Mouse (Mus musculus): ENCODE data around the gene Disp2.

DNA sequence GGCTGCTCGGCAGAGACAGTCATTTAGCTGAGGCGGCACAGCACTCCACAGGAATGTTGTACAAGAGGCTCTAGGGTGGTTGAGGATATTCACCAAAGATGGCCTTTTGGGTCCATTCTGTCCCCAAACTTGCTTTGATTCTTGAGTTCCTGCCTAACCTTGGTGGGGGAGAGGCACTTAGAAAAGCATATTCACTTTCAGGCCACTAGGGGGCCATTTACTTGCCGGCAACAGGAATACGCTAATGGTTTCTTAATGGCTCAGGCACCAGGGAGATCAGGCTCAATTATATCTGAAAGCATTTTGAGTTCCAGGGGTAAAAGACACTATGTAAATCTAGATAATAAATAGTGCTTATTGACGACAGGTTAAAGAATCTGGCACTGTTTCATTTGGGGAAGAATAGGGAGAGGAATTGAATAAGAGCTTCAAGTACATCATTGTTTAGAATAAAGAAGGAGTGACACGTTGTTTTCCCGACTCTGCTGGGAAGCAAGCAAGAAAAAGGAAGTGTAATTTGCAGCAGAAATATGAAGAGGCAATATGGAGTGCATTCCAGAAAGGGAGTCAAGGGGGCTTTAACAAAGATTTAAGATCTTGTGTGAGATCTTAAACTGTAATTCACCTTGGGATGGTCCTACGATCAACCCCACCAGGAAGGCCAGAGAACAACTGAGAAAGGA lies 36.1 kb upstream of the Disp2 start:
- peak; percentile 78 for TF ChIP-seq CTCF (conservative IDR thresholded peaks at IDR 0.05; ENCODE audit: low read length)
- no peak for TF ChIP-seq POU5F1 (IDR thresholded peaks at IDR 0.05; ENCODE audit: borderline replicate concordance, low read length)
- TF ChIP-seq NANOG (IDR thresholded peaks at IDR 0.05; ENCODE audit: borderline replicate concordance, low read length): peak; percentile 33; the same call in 1 of the 2 replicates
